Mouse (Mus musculus) fibroblast of lung, adult 2 months (primary cell): ENCODE data around the gene Sypl.
A peak's percentile ranks its signal among the peaks of the same experiment; 100 is the strongest.

ENCODE experiments used
- DNase-seq: peaks from one replicate; pipeline ENCODE4 v3.0.0-alpha.2; 2011; ENCODE audit warnings: low read depth

Sypl gene

GRCm38 (mm10) chr12:32953596-32954215, at the start of gene Sypl:
Gene Sypl (plus strand): TSS chr12:32953891.
- peak; percentile 92 for DNase-seq

DNA sequence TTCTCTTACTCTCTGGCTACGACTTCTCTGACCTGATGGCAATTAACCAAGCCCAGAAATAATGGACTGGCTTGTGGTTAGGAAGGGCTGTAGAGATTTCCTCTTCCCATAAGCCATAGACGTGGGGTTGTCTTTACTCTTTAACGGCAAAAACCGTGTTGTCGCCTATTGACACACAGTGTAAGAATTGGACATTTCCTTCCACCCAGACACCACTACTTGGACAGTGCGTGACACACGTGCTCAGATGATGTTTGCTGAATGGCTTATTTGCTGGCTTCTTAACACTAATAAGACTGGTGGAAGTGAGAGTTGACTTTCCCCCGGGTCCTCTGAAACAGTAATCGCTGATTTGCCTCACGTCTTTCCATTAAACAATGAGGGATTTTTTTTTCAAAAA, 44.0 kb upstream of the Sypl start:
- DNase-seq, result no peak

- DNase-seq, result peak; percentile 67
Measured at GRCm38 (mm10) chr12:32910092-32910491, 43.6 kb upstream of the Sypl start.

DNA sequence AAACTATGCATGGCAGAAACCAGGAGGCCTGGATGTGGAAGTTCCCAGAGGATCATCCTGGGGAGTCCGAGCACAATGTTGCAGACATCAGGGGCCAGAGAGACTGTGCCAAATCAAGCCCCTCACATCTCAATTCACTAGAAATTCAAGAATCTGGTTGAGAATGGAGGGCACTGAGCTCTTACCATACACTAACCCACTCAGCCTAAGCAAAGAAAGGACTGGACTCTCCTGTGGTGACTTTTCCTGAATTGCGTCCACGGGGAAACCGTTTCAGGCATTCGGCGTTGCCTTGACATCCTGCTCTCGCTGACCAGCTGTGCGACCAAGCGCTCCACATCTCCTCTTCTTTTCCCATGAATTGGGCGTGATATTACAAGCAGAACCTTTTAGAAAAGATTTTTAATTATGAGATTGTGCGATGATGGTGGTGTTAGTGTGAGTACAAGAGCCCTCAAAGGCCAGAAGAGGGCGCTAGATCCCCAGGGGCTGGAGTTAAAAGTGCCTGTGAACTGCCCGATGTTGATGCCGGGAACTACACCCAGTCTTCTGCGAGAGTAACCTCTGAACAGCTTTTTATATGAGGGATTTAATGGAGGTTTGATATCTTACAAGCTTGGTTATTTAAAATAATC, 43.0 kb upstream of the Sypl start:
- DNase-seq, result no peak

- DNase-seq, result no peak
Measured at GRCm38 (mm10) chr12:32911569-32911968, 42.1 kb upstream of the Sypl start.

- no peak for DNase-seq
Measured at GRCm38 (mm10) chr12:32912772-32913171, 40.9 kb upstream of the Sypl start.

- no peak for DNase-seq
Measured at GRCm38 (mm10) chr12:32918683-32919082, 35.0 kb upstream of the Sypl start.

- no peak for DNase-seq
Measured at GRCm38 (mm10) chr12:32919091-32919490, 34.6 kb upstream of the Sypl start.

- DNase-seq, result no peak
Measured at GRCm38 (mm10) chr12:32919527-32919926, 34.2 kb upstream of the Sypl start.

DNA sequence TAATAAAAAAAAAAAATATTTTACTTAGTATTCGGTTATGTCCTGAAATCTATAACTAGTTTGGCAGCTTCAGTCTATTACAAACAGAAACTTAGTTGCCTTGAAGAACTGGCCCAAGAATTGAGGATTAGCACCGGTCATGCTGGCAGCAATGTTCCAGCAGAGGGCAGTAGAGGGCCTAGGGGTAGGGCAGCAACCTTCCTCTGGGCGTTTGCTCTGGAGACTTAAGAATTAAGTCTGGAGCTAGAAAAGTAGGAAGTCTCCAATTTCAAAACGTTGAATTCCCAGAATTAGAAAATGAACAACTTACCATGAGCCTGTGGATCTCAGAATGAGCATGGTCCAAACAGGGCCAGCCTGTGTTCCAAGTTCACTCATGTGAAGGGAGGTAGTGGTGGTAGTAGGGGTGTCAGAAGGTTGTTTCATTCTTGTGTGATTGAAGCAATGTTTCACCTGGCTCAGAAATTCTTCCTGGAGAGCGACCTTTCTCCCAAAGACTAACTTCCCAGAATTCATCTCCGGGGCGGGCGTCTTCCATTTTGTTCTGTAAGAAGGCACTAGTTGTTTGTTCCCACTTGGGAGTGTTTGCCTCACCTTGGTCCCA, 33.4 kb upstream of the Sypl start:
- DNase-seq, result no peak

DNA sequence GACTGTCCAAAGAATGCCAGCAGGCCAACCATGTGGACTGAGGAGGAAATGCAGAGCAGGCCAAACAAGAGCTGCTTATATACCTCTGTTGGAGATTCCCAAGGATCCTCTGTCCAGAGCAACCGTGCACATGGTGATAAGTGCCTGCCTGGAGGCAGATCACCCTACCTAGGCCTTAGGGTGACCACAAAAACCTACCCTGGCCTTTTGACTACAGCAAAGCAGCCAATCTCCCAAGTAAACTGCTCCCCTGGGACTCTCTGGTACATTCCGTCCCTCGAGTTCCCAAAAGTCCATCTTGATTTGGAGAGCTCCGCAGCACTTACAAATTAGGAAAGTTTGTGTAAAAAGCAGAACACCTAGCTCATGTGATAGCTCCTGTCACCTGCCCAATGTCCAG, 32.6 kb upstream of the Sypl start:
- no peak for DNase-seq

- no peak for DNase-seq
Measured at GRCm38 (mm10) chr12:32921532-32922131, 32.1 kb upstream of the Sypl start.

- DNase-seq, result no peak
Measured at GRCm38 (mm10) chr12:32924245-32924644, 29.4 kb upstream of the Sypl start.

DNA sequence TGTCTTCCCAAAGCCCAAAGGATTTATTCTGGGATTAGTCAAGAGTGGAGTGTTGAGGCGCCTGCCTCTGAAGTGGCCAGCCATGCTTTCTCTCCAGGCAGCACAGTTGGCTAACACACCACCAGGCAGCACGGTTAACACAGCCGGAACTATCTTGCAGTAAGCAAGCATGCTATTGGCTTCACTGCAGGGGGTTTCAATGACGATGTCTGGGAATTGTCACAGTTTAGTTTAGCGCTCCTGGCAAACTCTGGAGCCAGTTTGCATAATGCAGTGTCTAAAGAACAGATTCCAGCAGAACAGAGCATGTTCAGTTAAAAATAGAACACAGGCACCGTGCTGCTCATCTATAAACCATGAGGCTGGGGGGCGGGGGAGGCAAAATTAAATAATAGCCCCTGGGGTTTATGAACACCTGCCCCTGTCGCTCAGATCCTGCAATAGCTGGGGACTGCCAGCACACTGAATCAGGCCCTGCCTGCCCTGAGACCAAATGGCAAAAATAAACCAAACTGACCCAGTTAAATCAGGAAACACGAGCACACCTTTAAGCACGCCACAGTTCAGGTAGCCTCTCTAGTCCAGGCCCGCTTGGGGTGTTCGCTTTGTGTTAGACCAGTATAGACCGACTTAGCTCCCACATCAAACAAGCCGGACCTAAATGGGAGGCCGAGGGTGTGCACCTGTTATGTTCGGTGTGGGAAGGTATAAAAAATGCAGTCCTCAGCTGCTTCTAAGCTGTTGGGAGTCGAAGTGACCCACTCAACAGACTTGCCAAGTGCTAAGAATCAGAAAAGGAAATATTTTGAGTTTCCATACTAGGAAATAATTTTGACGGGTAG, 27.1 kb upstream of the Sypl start:
- DNase-seq, result no peak

- no peak for DNase-seq
Measured at GRCm38 (mm10) chr12:32927231-32927835, 26.4 kb upstream of the Sypl start.

- DNase-seq, result no peak
Measured at GRCm38 (mm10) chr12:32928180-32928579, 25.5 kb upstream of the Sypl start.

DNA sequence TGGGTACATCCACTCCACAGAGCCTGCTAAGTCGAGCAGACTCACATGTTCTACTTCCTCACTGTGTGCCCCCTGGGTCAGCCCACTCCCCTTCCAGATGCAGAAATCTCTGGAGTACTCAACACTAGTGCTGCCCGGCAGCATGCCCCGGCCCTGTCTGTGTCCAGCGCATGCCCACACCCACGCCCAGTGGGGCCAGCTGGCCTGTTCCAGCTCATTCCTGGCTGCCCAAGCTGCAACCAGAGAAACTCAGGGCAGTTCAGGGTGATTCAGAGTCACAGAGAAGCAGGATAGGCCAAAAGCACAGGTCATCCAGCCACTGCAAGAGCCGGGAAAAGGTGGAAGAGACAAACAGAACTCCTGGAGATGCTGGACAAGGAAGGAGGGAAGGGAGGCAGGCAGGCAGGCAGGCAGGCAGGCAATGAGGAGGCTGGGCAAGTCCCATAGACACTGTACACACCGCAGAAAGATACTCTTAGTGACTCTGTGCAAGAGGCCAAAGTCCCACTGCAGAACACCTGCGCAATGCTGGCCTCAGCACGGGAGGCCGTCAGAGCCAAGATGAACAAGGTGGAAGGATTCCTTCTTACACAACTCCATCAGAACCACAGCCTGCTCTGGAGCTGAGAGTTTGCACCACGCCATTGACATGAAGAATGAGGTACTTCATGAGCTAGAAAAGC, 23.7 kb upstream of the Sypl start:
- no peak for DNase-seq

DNA sequence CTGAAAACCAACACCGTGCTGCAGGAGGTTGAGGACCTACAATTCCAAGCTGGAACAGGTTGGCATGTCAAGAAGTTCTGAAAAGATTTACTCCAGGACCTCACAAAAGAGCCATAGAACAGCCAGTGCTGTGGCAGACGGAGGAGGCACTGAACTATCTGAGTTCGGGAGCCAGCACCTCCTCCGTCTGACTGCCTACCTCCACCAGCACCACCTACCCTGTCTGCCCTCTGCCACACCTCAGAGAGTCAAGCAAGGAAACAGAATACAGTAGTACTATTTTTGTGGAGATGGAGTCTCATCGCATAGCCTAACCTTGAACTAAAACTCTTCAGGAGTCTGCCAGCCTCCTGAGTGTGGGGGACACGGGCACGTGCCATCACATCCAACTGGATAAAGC, 23.1 kb upstream of the Sypl start:
- DNase-seq, result no peak

DNA sequence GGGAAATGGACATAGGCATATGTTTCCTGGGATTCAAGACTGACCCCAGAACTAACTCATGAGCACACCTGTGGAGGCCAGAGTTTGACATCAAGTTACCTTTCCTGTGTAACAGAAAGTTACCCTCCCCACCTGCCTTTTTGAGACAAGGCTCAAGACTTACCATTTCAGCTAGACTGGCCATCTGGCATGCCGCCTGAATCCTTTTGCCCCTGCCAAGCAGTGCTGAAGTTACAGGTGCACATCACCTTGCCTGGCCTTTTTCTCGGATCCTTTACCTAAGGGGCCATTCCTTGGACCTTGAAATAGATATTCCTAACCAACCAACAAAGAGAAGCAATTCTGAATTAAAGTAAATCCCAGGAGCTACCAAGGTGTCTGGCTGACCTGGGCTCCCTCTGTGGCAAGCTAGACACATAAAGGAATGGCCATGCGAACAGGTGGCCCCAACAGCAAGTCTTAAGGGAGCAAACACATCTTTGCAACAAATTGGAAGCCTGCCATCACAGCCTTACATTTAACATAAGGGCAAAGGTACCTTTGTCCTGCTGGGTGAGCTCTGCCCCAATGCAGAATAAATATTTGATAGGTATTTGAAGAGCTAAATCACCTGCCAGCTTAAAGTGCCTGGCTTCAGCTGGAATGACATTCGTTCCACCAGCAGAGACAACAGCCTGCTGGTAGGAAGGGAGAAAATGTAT, 17.3 kb upstream of the Sypl start:
- DNase-seq, result no peak

- DNase-seq, result no peak
Measured at GRCm38 (mm10) chr12:32941141-32941540, 12.6 kb upstream of the Sypl start.

DNA sequence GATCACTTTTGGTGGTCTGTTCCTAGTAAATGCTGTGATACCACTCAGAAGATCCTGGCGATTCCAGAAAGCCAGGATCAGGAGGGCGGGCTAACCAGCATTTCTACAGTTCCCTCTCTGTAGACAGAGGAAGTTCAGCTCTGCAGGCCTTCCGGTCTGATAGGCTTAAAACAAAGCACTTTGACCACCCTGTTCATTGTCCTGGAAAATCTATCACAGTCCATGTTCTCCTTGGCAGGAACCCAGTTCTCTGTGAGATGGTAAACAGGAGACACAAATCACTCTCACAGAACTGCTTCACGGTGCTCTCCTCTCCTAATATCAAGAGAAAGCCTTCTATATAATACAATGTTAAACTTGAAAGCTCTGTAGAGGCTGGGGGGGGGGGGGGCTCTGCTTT, 10.3 kb upstream of the Sypl start:
- DNase-seq, result no peak
